Mouse (Mus musculus) megakaryocyte, embryonic 14.5 days (primary cell): ENCODE data around the gene C8b. TPM values are rescaled to one million over a fixed set of nuclear protein-coding genes. Genes with fewer than 3 reads are reported as not detected.

Source experiments
- H3K27me3 ChIP-seq: replicated peaks from 2 replicates; pipeline ENCODE3; 2012; ENCODE audit warnings: inconsistent platforms
- H3K36me3 ChIP-seq: replicated peaks from 2 replicates; pipeline ENCODE3; 2012; ENCODE audit warnings: low read length, inconsistent platforms, mixed read lengths
- H3K4me1 ChIP-seq: 2 replicates; pipeline ENCODE4 v1.6.1; 2012; ENCODE audit warnings: inconsistent platforms
- H3K4me3 ChIP-seq: replicated peaks from 2 replicates; pipeline ENCODE3; 2012; ENCODE audit warnings: moderate library complexity, mild to moderate bottlenecking, inconsistent platforms
- H3K9me3 ChIP-seq: 2 replicates; pipeline ENCODE4 v1.6.1; 2012; ENCODE audit warnings: inconsistent platforms
- FLI1 ChIP-seq: IDR thresholded peaks from 2 replicates; pipeline ENCODE4 v1.6.1; 2012; ENCODE audit warnings: low read length, inconsistent platforms, mixed read lengths
- GATA1 ChIP-seq: IDR thresholded peaks from 3 replicates; pipeline ENCODE4 v1.6.1; 2012; ENCODE audit warnings: mixed read lengths, low read length, inconsistent platforms, borderline replicate concordance
- polyA plus RNA-seq: library from polyadenylated mRNA; stranded (reverse); fragments of >175 nt; gene quantifications from 2 replicates; pipeline ENCODE4 v1.2.3, GENCODE M21; 2012; ENCODE audit warnings: low replicate concordance; ENCODE audit not compliant: insufficient read depth

C8b gene
- not detected in 2 replicates for polyA plus RNA-seq

GRCm38 (mm10) chr4:104766065-104766464, at the start of gene C8b:
TSS of gene C8b (plus strand) at chr4:104766317.
- Histone ChIP-seq H3K27me3 (no peaks in the 10 kb centered on the region), H3K4me3 (no peak within 1 kb of the TSS), H3K4me1 (no peaks in the 10 kb centered on the region), H3K36me3 (no peaks in the 10 kb centered on the region), H3K9me3 (peaks cover 44% of the 10 kb centered on the region)
- TF ChIP-seq GATA1 (no peak), FLI1 (no peak)

- TF ChIP-seq FLI1 (no peak), GATA1 (no peak)
- Histone ChIP-seq H3K36me3 (no peaks in the 10 kb centered on the region), H3K27me3 (no peaks in the 10 kb centered on the region)
Measured at GRCm38 (mm10) chr4:104716506-104716905, 49.6 kb upstream of the C8b start.

DNA sequence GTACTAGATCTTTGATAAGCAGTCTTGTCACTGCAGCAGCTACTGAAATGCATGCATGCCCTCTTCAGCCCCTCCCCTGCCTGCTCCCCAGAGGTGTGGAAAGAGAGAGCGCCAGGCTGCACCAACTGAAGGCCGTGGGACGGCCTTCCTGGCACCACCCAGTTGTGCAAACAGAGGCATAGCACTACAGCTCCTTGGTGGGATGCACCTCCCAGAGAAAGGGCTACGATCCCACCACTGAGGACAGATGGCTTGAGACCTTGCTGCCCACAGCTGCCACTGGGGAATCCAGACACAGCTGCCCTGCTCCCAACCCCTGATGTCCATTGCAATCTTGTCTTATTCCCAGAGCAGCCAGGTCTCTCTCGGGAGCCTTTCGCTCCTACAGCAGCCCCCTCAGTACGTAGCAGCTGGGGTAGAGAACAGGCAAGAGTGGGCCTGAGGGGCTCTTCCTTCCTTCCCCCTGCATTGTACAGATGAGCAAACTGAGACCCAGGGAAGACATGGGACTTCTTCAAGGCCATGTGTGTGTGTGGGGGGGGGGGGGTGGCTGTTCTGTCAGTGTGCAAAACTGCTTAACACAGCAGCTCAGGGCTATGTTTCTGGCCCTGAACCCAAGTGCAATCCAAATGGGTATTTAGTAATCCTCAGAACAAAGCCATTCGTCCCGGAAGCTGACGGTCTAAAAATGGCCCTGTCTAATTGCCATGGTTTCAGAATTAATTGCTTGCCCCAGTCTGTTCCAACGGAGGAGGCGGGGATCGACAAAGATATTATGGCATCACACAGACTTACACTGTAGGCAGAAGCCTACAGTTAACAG, 46.9 kb upstream of the C8b start:
- TF ChIP-seq FLI1 = no peak
- no peak for TF ChIP-seq GATA1
- H3K27me3 ChIP-seq = no peaks in the 10 kb centered on the region

More at GRCm38 (mm10) chr4:104716506-104716905, 49.6 kb upstream of the C8b start:
- H3K4me3 ChIP-seq = no peak overlapping the region
- peaks cover 66% of the 10 kb centered on the region for H3K9me3 ChIP-seq
- no peaks in the 10 kb centered on the region for H3K4me1 ChIP-seq

GRCm38 (mm10) chr4:104723527-104724045, 42.5 kb upstream of the C8b start:
- Histone ChIP-seq H3K4me1 (no peaks in the 10 kb centered on the region), H3K9me3 (peaks cover 53% of the 10 kb centered on the region), H3K27me3 (no peaks in the 10 kb centered on the region), H3K36me3 (no peaks in the 10 kb centered on the region), H3K4me3 (no peak overlapping the region)
- no peak for TF ChIP-seq GATA1
- no peak for TF ChIP-seq FLI1

More for the DNA sequence above, 46.9 kb upstream of the C8b start:
- peaks cover 56% of the 10 kb centered on the region for H3K9me3 ChIP-seq
- H3K36me3 ChIP-seq = no peaks in the 10 kb centered on the region
- H3K4me1 ChIP-seq = no peaks in the 10 kb centered on the region
- no peak overlapping the region for H3K4me3 ChIP-seq

DNA sequence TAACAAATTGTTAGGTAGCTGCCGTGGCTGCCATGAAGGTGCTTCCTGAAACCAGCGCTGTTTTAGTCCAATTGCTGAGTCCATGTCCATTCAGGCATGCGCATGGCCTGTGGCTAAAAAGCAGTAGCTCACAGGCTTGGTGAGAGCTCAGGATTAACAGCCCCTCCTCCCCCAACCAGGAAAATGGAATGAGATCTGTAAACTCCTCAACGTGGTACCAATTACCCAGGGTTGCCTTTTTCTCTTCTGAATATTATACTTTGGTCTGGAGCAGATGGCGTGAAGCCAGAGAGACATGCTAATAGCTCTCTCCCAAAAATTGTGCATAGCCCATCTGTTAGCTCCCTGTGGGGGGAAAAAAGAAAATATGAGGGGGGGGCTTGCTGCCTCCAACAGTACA, 41.9 kb upstream of the C8b start:
- Histone ChIP-seq H3K27me3 (no peaks in the 10 kb centered on the region), H3K4me1 (no peaks in the 10 kb centered on the region), H3K9me3 (peaks cover 47% of the 10 kb centered on the region), H3K4me3 (no peak overlapping the region), H3K36me3 (no peaks in the 10 kb centered on the region)
- no peak for TF ChIP-seq GATA1
- no peak for TF ChIP-seq FLI1

GRCm38 (mm10) chr4:104725673-104726072, 40.4 kb upstream of the C8b start:
- Histone ChIP-seq H3K36me3 (no peaks in the 10 kb centered on the region), H3K9me3 (peaks cover 42% of the 10 kb centered on the region), H3K27me3 (no peaks in the 10 kb centered on the region), H3K4me1 (no peaks in the 10 kb centered on the region), H3K4me3 (no peak overlapping the region)
- TF ChIP-seq FLI1 (no peak), GATA1 (no peak)

DNA sequence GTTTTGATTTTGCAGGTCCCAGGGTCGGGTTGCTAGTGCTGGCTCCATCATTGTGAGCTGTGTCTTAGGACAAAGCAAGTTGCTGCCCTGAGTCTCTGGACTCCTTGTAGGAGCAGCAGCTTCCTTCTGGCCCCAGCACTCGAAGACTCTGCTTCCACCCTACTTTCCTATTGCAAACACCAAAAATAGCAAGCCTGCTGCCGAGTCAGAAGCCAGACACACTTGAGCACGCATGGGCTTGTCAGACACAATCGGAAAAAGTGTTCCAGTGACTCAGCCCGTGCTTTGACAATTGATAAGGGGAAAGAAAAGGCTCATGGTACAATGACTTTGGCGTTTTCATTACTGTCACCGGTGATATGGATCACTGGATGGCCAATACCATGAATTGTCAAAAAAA, 36.9 kb upstream of the C8b start:
- Histone ChIP-seq H3K36me3 (no peaks in the 10 kb centered on the region), H3K9me3 (peaks cover 43% of the 10 kb centered on the region), H3K27me3 (no peaks in the 10 kb centered on the region), H3K4me3 (no peak overlapping the region), H3K4me1 (no peaks in the 10 kb centered on the region)
- TF ChIP-seq GATA1 (no peak), FLI1 (no peak)

- Histone ChIP-seq H3K4me1 (no peaks in the 10 kb centered on the region), H3K9me3 (peaks cover 25% of the 10 kb centered on the region), H3K27me3 (no peaks in the 10 kb centered on the region), H3K4me3 (no peak overlapping the region), H3K36me3 (no peaks in the 10 kb centered on the region)
- TF ChIP-seq GATA1 (no peak), FLI1 (no peak)
Measured at GRCm38 (mm10) chr4:104746500-104746899, 19.6 kb upstream of the C8b start.

- H3K4me3 ChIP-seq = no peak overlapping the region
- TF ChIP-seq FLI1 (no peak), GATA1 (no peak)
- H3K9me3 ChIP-seq = peaks cover 38% of the 10 kb centered on the region
- no peaks in the 10 kb centered on the region for H3K36me3 ChIP-seq
- no peaks in the 10 kb centered on the region for H3K4me1 ChIP-seq
- H3K27me3 ChIP-seq = no peaks in the 10 kb centered on the region
Measured at GRCm38 (mm10) chr4:104754090-104754489, 12.0 kb upstream of the C8b start.
